Mouse (Mus musculus) kidney, adult 2 months (tissue): ENCODE data around the gene Nol3. TPM values are rescaled to one million over a fixed set of nuclear protein-coding genes. Genes with fewer than 3 reads are reported as not detected.
A peak's percentile ranks its signal among the peaks of the same experiment; 100 is the strongest.

Experiments used
- DNase-seq: peaks from one replicate; pipeline ENCODE4 v3.0.0; 2021
- H3K27ac ChIP-seq: fragments of 200-500 bp; 2 replicates; pipeline ENCODE4 v1.5.1; 2012; ENCODE audit warnings: low read depth, low read length, control low read depth, inconsistent platforms; ENCODE audit not compliant: insufficient read depth
- H3K27me3 ChIP-seq: fragments of 200-500 bp; replicated peaks from 2 replicates; pipeline ENCODE4 v1.6.1; 2012; ENCODE audit warnings: mild to moderate bottlenecking, moderate library complexity, low read length, inconsistent platforms; ENCODE audit not compliant: control insufficient read depth, insufficient read depth
- H3K36me3 ChIP-seq: fragments of 200-500 bp; 2 replicates; pipeline ENCODE4 v1.6.1; 2012; ENCODE audit warnings: mild to moderate bottlenecking, moderate library complexity, low read length, inconsistent platforms; ENCODE audit not compliant: control insufficient read depth, insufficient read depth
- H3K4me1 ChIP-seq: fragments of 200-500 bp; 2 replicates; pipeline ENCODE4 v1.6.1; 2011; ENCODE audit warnings: low read length; ENCODE audit not compliant: control insufficient read depth, insufficient read depth
- H3K4me3 ChIP-seq: fragments of 200-500 bp; 2 replicates; pipeline ENCODE4 v1.5.1; 2011; ENCODE audit warnings: mild to moderate bottlenecking, low read depth, low read length, control low read depth; ENCODE audit not compliant: insufficient read depth
- CTCF ChIP-seq: fragments of 200-500 bp; conservative IDR thresholded peaks from 2 replicates; pipeline ENCODE4 v1.5.1; 2011; ENCODE audit warnings: low read depth, mild to moderate bottlenecking, control low read depth, low read length, moderate library complexity, mixed read lengths; ENCODE audit not compliant: insufficient read depth, insufficient read length
- POLR2A ChIP-seq: fragments of 200-500 bp; IDR thresholded peaks from one replicate; pipeline ENCODE4 v1.6.1; 2011; ENCODE audit warnings: low read depth, low read length, control low read depth
- whole genome bisulfite sequencing: fragments of 180-500 bp; shearing (Covaris S2); methylation state at CpG from one replicate; pipeline ENCODE4 v1.1.7; 2018; 5-methylcytosine and 5-hydroxymethylcytosine counted together
- polyA plus RNA-seq: library from polyadenylated mRNA; depleted of rRNA; stranded (reverse); fragments of >200 nt; gene quantifications from 2 replicates; pipeline ENCODE4 v1.2.3, GENCODE M21; 2012; rRNA removed

Nol3 gene
- polyA plus RNA-seq, 1 experiment = 5.6 TPM

DNA sequence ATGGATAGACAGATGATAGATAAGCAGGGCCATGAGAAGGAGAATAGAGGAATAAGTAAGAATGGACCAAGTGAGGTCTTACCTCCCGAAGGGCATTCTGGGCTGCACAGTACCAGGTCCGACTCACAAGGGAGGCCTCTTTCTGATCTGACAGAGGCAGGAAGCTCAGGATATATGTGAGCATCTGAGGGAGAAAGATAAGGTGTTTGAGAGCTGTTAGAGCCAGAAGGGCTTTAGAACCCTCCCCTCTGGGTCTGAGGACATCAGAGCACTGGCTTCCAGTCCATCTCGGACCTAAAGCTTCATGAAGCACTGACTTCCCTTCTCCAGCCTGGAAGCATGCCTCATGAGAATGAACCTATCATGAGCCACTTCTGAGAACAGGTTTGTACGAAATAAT lies 47.2 kb downstream of the Nol3 start:
- H3K4me3 ChIP-seq = no peak overlapping the region
- no peaks in the 10 kb centered on the region; the same call in 1 of the 2 replicates for H3K36me3 ChIP-seq
- H3K4me1 ChIP-seq = peaks cover 11% of the 10 kb centered on the region
- 85% methylated on average over 4 of the region's 4 CpGs for WGBS
- H3K27ac ChIP-seq = no peak overlapping the region
- no peak for TF ChIP-seq POLR2A
- H3K27me3 ChIP-seq = no peaks in the 10 kb centered on the region
- DNase-seq = no peak

DNA sequence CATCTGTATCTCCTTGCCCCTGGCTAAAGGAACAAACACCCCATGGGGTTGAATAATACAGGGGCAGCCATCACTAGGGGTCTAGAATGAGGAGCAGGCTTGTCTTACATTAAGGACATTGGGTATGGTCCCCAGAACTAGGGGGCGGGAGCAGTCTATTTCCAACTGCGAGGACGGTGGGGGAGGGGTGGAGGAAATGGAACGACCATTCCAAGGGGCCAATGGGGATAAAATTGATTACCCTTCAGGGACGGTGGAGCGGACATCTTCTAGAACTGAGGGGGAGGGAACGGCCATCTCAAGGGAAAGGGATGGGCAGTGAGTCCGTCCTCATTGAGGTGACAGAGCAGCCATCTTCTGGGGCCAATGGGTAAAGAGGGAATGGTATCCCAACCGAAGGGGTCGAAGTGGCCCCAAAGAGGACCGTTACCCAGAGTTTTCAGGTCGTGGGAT lies 49.7 kb downstream of the Nol3 start:
- H3K4me3 ChIP-seq = peak overlapping the region; percentile 94
- H3K36me3 ChIP-seq = peaks cover 5% of the 10 kb centered on the region
- H3K4me1 ChIP-seq = peaks cover 15% of the 10 kb centered on the region
- TF ChIP-seq POLR2A = no peak
- TF ChIP-seq CTCF = no peak
- DNase-seq = no peak
- H3K27ac ChIP-seq = no peak overlapping the region
- WGBS = under 1% methylated on average over 12 of the region's 12 CpGs
- H3K27me3 ChIP-seq = no peaks in the 10 kb centered on the region

- Histone ChIP-seq H3K4me1 (peaks cover 15% of the 10 kb centered on the region), H3K27ac (peak within 1 kb of the TSS; percentile 58), H3K36me3 (peaks cover 7% of the 10 kb centered on the region), H3K27me3 (no peaks in the 10 kb centered on the region), H3K4me3 (peak within 1 kb of the TSS; percentile 94)
- DNase-seq = peak; percentile 98
- TF ChIP-seq CTCF = peak; percentile 43
- TF ChIP-seq POLR2A = peak; percentile 77
- 1% methylated on average over 36 of the region's 36 CpGs for WGBS
These were observed 50.3 kb downstream of the Nol3 start, which contains the start of the genes Lrrc29 and Tmem208 for GRCm38 (mm10) chr8:105326141-105326672. TSS of gene Lrrc29 (minus strand) at chr8:105326278. TSS of gene Tmem208 (plus strand) at chr8:105326354.

DNA sequence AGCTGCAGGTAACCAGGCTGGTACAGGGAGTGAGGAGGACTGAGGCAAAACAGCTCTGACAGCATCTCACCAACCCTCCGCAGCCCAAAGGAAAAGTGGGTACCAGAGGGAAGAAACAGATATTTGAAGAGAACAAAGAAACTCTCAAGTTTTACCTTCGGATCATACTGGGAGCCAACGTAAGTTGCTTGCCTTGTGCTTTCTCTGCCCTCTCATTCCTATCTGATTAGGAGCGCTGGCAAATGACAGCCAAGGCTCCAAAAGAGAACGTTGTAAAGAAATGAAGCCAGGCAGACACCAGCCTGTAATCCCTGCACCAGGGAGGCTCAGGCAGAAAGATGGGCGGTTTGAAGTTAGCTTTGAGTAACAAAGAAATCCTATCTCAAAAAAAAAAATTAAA lies 51.0 kb downstream of the Nol3 start:
- no peak for DNase-seq
- H3K4me1 ChIP-seq = peaks cover 15% of the 10 kb centered on the region
- TF ChIP-seq POLR2A (no peak), CTCF (no peak)
- 0 out of 2 replicates have a peak overlapping the region, but pooled peaks have one; percentile 58 for H3K27ac ChIP-seq
- peak overlapping the region; percentile 94 for H3K4me3 ChIP-seq
- H3K27me3 ChIP-seq = no peaks in the 10 kb centered on the region
- WGBS = 23% methylated on average over 6 of the region's 6 CpGs
- peaks cover 7% of the 10 kb centered on the region for H3K36me3 ChIP-seq

DNA sequence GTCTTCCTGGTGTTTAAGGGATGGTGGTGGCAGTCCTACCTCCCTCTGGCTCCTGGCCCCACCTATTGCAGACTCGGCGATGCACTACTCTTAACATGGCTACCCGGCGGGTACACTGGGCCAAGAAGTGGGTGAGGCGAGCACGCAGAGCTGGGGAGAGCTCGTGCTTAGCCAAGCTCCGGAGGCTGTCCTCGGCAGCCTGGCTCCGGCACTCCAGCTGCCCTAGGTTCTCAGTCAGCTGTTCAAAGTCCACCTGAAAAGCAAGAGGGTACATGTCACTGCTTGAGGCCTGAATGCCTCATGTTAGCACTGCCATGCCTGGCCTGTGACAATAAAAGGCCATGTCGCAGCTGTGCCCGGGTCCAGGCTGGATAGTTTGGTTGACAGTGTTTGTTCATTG lies 54.4 kb downstream of the Nol3 start:
- H3K27ac ChIP-seq = no peak overlapping the region
- H3K36me3 ChIP-seq = peaks cover 7% of the 10 kb centered on the region
- WGBS = 75% methylated on average over 12 of the region's 12 CpGs
- H3K4me3 ChIP-seq = no peak overlapping the region
- no peak for TF ChIP-seq POLR2A
- no peak for TF ChIP-seq CTCF
- peak; percentile 62 for DNase-seq
- no peaks in the 10 kb centered on the region for H3K27me3 ChIP-seq
- H3K4me1 ChIP-seq = peaks cover 9% of the 10 kb centered on the region

DNA sequence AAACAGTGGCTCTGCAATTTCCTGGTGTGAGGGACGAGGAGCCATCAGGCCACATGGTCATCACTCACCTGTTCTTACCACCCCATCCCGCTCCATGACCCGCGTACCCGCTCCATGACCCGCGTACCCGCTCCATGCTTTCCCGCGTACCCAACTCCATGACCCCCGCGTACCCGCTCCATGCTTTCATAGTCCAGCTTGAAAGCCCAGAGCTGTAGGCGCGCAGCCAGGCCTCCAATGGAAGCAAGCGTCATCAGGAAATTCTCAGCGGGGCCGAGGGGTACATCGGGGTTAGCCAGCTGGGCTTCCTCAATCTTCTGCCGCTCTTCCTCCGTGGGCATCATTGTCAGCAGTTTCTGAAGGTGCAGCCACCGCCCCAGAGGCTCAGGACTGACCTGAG lies 55.5 kb downstream of the Nol3 start:
- Histone ChIP-seq H3K27me3 (no peaks in the 10 kb centered on the region), H3K27ac (no peak overlapping the region), H3K4me3 (no peak overlapping the region), H3K4me1 (peaks cover 6% of the 10 kb centered on the region), H3K36me3 (peaks cover 7% of the 10 kb centered on the region)
- TF ChIP-seq CTCF (no peak), POLR2A (no peak)
- no peak for DNase-seq
- WGBS = 91% methylated on average over 22 of the region's 22 CpGs

Other genes with a start within 250 kb of the Nol3 start
- gene Ces3a, start 227.5 kb upstream of the Nol3 start, polyA plus RNA-seq = 0.09 and 0.14 TPM in 2 replicates
- 0.08 TPM in 1 of 2 replicates, not detected in the other for gene Ces3b, start 192.4 kb upstream of the Nol3 start, polyA plus RNA-seq
- gene Ces4a, start 144.3 kb upstream of the Nol3 start, polyA plus RNA-seq = 0.03 TPM in 1 of 2 replicates, not detected in the other
- 4.4 and 6.1 TPM in 2 replicates for gene Cbfb, start 105.5 kb upstream of the Nol3 start, polyA plus RNA-seq
- 22.1 and 23.2 TPM in 2 replicates for gene D230025D16Rik, start 51.0 kb upstream of the Nol3 start, polyA plus RNA-seq
- gene B3gnt9, start 21.0 kb upstream of the Nol3 start, polyA plus RNA-seq = 4.8 and 5.3 TPM in 2 replicates
- gene Tradd, start 11.5 kb upstream of the Nol3 start, polyA plus RNA-seq = 13.1 and 13.5 TPM in 2 replicates
- gene Fbxl8, start 11.5 kb upstream of the Nol3 start, polyA plus RNA-seq = 6.9 and 8.3 TPM in 2 replicates
- 2.1 and 2.7 TPM in 2 replicates for gene Hsf4, start 6.3 kb upstream of the Nol3 start, polyA plus RNA-seq
- gene 4931428F04Rik, start 13.7 kb downstream of the Nol3 start, polyA plus RNA-seq = 2.1 and 2.5 TPM in 2 replicates
- 11.7 and 15.3 TPM in 2 replicates for gene Exoc3l, start 20.0 kb downstream of the Nol3 start, polyA plus RNA-seq
- 88.1 and 93.5 TPM in 2 replicates for gene E2f4, start 21.5 kb downstream of the Nol3 start, polyA plus RNA-seq
- 49.6 and 60.3 TPM in 2 replicates for gene Elmo3, start 29.5 kb downstream of the Nol3 start, polyA plus RNA-seq
- 11.0 and 14.1 TPM in 2 replicates for gene Lrrc29, start 50.1 kb downstream of the Nol3 start, polyA plus RNA-seq
- 113 and 116 TPM in 2 replicates for gene Tmem208, start 50.2 kb downstream of the Nol3 start, polyA plus RNA-seq
- 18.2 and 20.0 TPM in 2 replicates for gene Fhod1, start 71.8 kb downstream of the Nol3 start, polyA plus RNA-seq
- gene Slc9a5, start 72.7 kb downstream of the Nol3 start, polyA plus RNA-seq = 1.9 and 2.5 TPM in 2 replicates
- 0.14 and 0.18 TPM in 2 replicates for gene Plekhg4, start 97.1 kb downstream of the Nol3 start, polyA plus RNA-seq
- gene Kctd19, start 137.4 kb downstream of the Nol3 start, polyA plus RNA-seq = 0.08 and 0.17 TPM in 2 replicates
- 0.33 and 0.45 TPM in 2 replicates for gene Lrrc36, start 137.4 kb downstream of the Nol3 start, polyA plus RNA-seq
- 11.9 and 19.3 TPM in 2 replicates for gene Tppp3, start 195.4 kb downstream of the Nol3 start, polyA plus RNA-seq
- 47.6 and 57.7 TPM in 2 replicates for gene Zdhhc1, start 220.8 kb downstream of the Nol3 start, polyA plus RNA-seq
- gene Hsd11b2, start 242.6 kb downstream of the Nol3 start, polyA plus RNA-seq = 310 and 336 TPM in 2 replicates